Mouse (Mus musculus) hindbrain, postnatal 0 days (tissue): ENCODE measurements around the gene Akap7. TPM values are rescaled to one million over a fixed set of nuclear protein-coding genes. Genes with fewer than 3 reads are reported as not detected.
"Not testable (repeated sequence)": the region's sequence is repeated elsewhere in the genome, so short reads cannot be mapped to it uniquely, and the experiment has no call there.

ENCODE experiments used
- ATAC-seq: fragments of 200-750 bp; cut with Nextera tagmentation; 2 replicates; pipeline ENCODE4 v1.8.0; 2017; ENCODE audit warnings: mild to moderate bottlenecking, moderate TSS enrichment, moderate library complexity
- DNase-seq: peaks from one replicate; pipeline ENCODE4 v3.0.0-alpha.2; 2015; ENCODE audit warnings: low spot score
- H3K27ac ChIP-seq: fragments of 300-500 bp; sonication (generic); 2 replicates; pipeline ENCODE4 v1.5.1; 2014; ENCODE audit warnings: mild to moderate bottlenecking
- H3K27me3 ChIP-seq: fragments of 300-500 bp; sonication (generic); 2 replicates; pipeline ENCODE4 v1.6.1; 2014; ENCODE audit warnings: low read length, mixed read lengths; ENCODE audit not compliant: insufficient read depth
- H3K36me3 ChIP-seq: fragments of 300-500 bp; sonication (generic); 2 replicates; pipeline ENCODE4 v1.6.1; 2014; ENCODE audit warnings: low read length, mixed read lengths; ENCODE audit not compliant: insufficient read depth
- H3K4me1 ChIP-seq: fragments of 300-500 bp; sonication (generic); 2 replicates; pipeline ENCODE4 v1.6.1; 2014; ENCODE audit warnings: antibody characterized with exemption, low read length, mixed read lengths; ENCODE audit not compliant: insufficient read depth
- H3K4me2 ChIP-seq: fragments of 300-500 bp; sonication (generic); 2 replicates; pipeline ENCODE4 v1.6.1; 2014; ENCODE audit warnings: low read depth, mild to moderate bottlenecking, low read length, moderate library complexity, mixed read lengths
- H3K4me3 ChIP-seq: fragments of 300-500 bp; sonication (generic); 2 replicates; pipeline ENCODE4 v1.5.1; 2014; ENCODE audit warnings: low read length
- H3K9ac ChIP-seq: fragments of 300-500 bp; sonication (generic); replicated peaks from 2 replicates; pipeline ENCODE4 v1.6.1; 2014; ENCODE audit warnings: mild to moderate bottlenecking, low read length, moderate library complexity, mixed read lengths
- H3K9me3 ChIP-seq: fragments of 300-500 bp; sonication (generic); 2 replicates; pipeline ENCODE4 v1.6.1; 2016; ENCODE audit warnings: low read length, mixed read lengths
- CTCF ChIP-seq: IDR thresholded peaks from 2 replicates; pipeline ENCODE4 v1.5.1; 2016; ENCODE audit warnings: antibody characterized with exemption, control low read depth, low read depth
- WGBS: fragments of 180-500 bp; shearing (Covaris S2); extraction: QIAGEN DNeasy Blood & Tissue Kit; methylation state at CpG from one replicate; pipeline ENCODE4 v1.1.7; 2014; 5-methylcytosine and 5-hydroxymethylcytosine counted together
- polyA plus RNA-seq: library from polyadenylated mRNA; unstranded; fragments of >200 nt; fragmentation: Nextera tagmentation; extraction: Ambion mirVana; gene quantifications from 2 replicates; pipeline ENCODE4 v1.2.1, GENCODE M21; 2015
- total RNA-seq: library from RNA; depleted of rRNA; stranded (reverse); fragments of >200 nt; gene quantifications from 2 replicates; pipeline ENCODE4 v1.2.3, GENCODE M21; 2014

The Akap7 gene
- total and polyA plus RNA-seq, 2 experiments from 2014 or later, result 78.0 to 84.0 TPM

- H3K4me1 ChIP-seq, result 0 out of 2 replicates have a peak, but pooled peaks cover 11% of the 10 kb centered on the region
- H3K36me3 ChIP-seq, result no peaks in the 10 kb centered on the region
- TF ChIP-seq CTCF, result no peak
- H3K4me2 ChIP-seq, result peak overlapping the region; percentile 66
- H3K27ac ChIP-seq, result peak overlapping the region; percentile 80; the same call in 1 of the 2 replicates
- ATAC-seq (no peak), DNase-seq (peak; percentile 14)
- no peaks in the 10 kb centered on the region for H3K27me3 ChIP-seq
- H3K9ac ChIP-seq, result peak overlapping the region; percentile 58; the same call in 1 of the 2 replicates
- H3K4me3 ChIP-seq, result peak overlapping the region; percentile 49
- WGBS, result 72% methylated on average over 7 of the region's 7 CpGs
- no peaks in the 10 kb centered on the region for H3K9me3 ChIP-seq
Measured at GRCm38 (mm10) chr10:25200691-25201090, 107.0 kb downstream of the Akap7 start.

GRCm38 (mm10) chr10:25199510-25200353 lies 107.9 kb downstream of the Akap7 start:
- Histone ChIP-seq H3K4me1 (0 out of 2 replicates have a peak, but pooled peaks cover 11% of the 10 kb centered on the region), H3K9me3 (no peaks in the 10 kb centered on the region), H3K27me3 (no peaks in the 10 kb centered on the region), H3K36me3 (no peaks in the 10 kb centered on the region), H3K9ac (peak overlapping the region; percentile 58), H3K4me3 (peak overlapping the region; percentile 49), H3K4me2 (peak overlapping the region; percentile 66), H3K27ac (peak overlapping the region; percentile 80)
- WGBS, result 11% methylated on average over 30 of the region's 32 CpGs
- peak; percentile 75 for DNase-seq
- TF ChIP-seq CTCF, result peak; percentile 44
- peak; percentile 85 for ATAC-seq

GRCm38 (mm10) chr10:25198575-25198974 lies 109.1 kb downstream of the Akap7 start:
- TF ChIP-seq CTCF, result no peak
- peak overlapping the region; percentile 58 for H3K9ac ChIP-seq
- peak overlapping the region; percentile 80 for H3K27ac ChIP-seq
- H3K4me3 ChIP-seq, result peak overlapping the region; percentile 49
- no peaks in the 10 kb centered on the region for H3K36me3 ChIP-seq
- H3K9me3 ChIP-seq, result 0 out of 2 replicates have a peak, but pooled peaks cover under 1% of the 10 kb centered on the region
- 60% methylated on average over 12 of the region's 12 CpGs for WGBS
- H3K4me1 ChIP-seq, result 0 out of 2 replicates have a peak, but pooled peaks cover 11% of the 10 kb centered on the region
- no peak for ATAC-seq
- peak overlapping the region; percentile 66 for H3K4me2 ChIP-seq
- no peak for DNase-seq
- no peaks in the 10 kb centered on the region for H3K27me3 ChIP-seq

GRCm38 (mm10) chr10:25198048-25198447 lies 109.6 kb downstream of the Akap7 start:
- Histone ChIP-seq H3K27me3 (no peaks in the 10 kb centered on the region), H3K36me3 (no peaks in the 10 kb centered on the region), H3K27ac (peak overlapping the region; percentile 80; the same call in 1 of the 2 replicates), H3K4me1 (0 out of 2 replicates have a peak, but pooled peaks cover 11% of the 10 kb centered on the region), H3K9ac (peak overlapping the region; percentile 58; the same call in 1 of the 2 replicates), H3K4me2 (peak overlapping the region; percentile 66), H3K4me3 (peak overlapping the region; percentile 49), H3K9me3 (0 out of 2 replicates have a peak, but pooled peaks cover 2% of the 10 kb centered on the region)
- WGBS, result 77% methylated on average over 9 of the region's 9 CpGs
- no peak for TF ChIP-seq CTCF
- DNase-seq (no peak), ATAC-seq (no peak)

GRCm38 (mm10) chr10:25192180-25193073 lies 115.2 kb downstream of the Akap7 start:
- Histone ChIP-seq H3K27me3 (no peaks in the 10 kb centered on the region), H3K4me1 (0 out of 2 replicates have a peak, but pooled peaks cover 2% of the 10 kb centered on the region), H3K36me3 (no peaks in the 10 kb centered on the region), H3K9me3 (0 out of 2 replicates have a peak, but pooled peaks cover 2% of the 10 kb centered on the region), H3K4me3 (no peak overlapping the region), H3K9ac (no peak overlapping the region), H3K27ac (no peak overlapping the region), H3K4me2 (no peak overlapping the region)
- no peak for TF ChIP-seq CTCF
- ATAC-seq (no peak), DNase-seq (no peak)
- WGBS, result 91% methylated on average over 5 of the region's 5 CpGs

- 98% methylated on average over 4 of the region's 4 CpGs for WGBS
- TF ChIP-seq CTCF, result no peak
- ATAC-seq, result no peak
Measured at GRCm38 (mm10) chr10:25191166-25191565, 116.5 kb downstream of the Akap7 start.

GRCm38 (mm10) chr10:25186240-25186639 lies 121.4 kb downstream of the Akap7 start:
- not testable (repeated sequence) for H3K27ac ChIP-seq, H3K4me3 ChIP-seq, H3K9ac ChIP-seq, ATAC-seq, DNase-seq, H3K9me3 ChIP-seq, H3K36me3 ChIP-seq, H3K27me3 ChIP-seq, H3K4me1 ChIP-seq, H3K4me2 ChIP-seq
- 65% methylated on average over 9 of the region's 9 CpGs for WGBS

More at GRCm38 (mm10) chr10:25191166-25191565, 116.5 kb downstream of the Akap7 start:
- Histone ChIP-seq H3K9me3 (0 out of 2 replicates have a peak, but pooled peaks cover 2% of the 10 kb centered on the region), H3K4me2 (no peak overlapping the region), H3K36me3 (no peaks in the 10 kb centered on the region), H3K4me1 (no peaks in the 10 kb centered on the region), H3K27me3 (no peaks in the 10 kb centered on the region), H3K4me3 (no peak overlapping the region), H3K27ac (no peak overlapping the region), H3K9ac (no peak overlapping the region)
- no peak for DNase-seq
